Mouse (Mus musculus): ENCODE results near the gene Egfem1.

- TF ChIP-seq POLR2A (IDR thresholded peaks at IDR 0.05; ENCODE audit: borderline replicate concordance, control insufficient read depth, low read depth, low read length), result no peak
- no peak for TF ChIP-seq CTCF (IDR thresholded peaks at IDR 0.05; ENCODE audit: control insufficient read depth, insufficient read depth, low read length)
Measured at GRCm38 (mm10) chr3:29582749-29583148, 500.9 kb downstream of the Egfem1 start.
